ENCODE assay signal across 12 mouse cellular contexts in the genomic region with DNA sequence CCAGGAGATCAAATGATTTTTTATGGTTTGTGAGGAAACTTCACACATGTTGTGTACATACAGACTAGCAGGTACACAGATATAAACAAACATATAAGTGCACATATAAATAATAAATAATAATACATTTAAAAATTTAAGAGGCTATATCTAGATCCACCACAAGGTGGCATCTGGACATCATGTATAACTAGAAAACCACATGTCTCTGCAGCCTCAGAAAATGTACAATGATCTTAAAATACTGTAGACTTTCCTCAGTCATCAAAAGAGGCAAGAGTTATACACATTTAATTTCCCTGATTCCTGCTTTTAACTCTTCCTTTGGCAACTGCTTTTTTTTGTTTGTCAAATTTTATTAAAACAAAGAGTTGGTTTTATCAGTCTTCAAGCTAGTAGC. TPM values are rescaled to one million over a fixed set of nuclear protein-coding genes. Genes with fewer than 3 reads are reported as not detected.
DNase-seq lines count a peak whose midpoint lies in the region; ATAC-seq and TF ChIP-seq lines count a peak whose summit lies in the region.
"Had no signal": no experiment of that assay in that cellular context is flagged by ENCODE, and none has a peak within 500 bp of the region (broad histone marks: within the 10 kb centered on the region; RNA-seq: fewer than 3 reads in every experiment).

No protein-coding gene starts in this region.

- TF ChIP-seq CTCF in lung, embryonic 14.5 days (IDR thresholded peaks at IDR 0.05; ENCODE audit: low read depth) = peak; percentile 42

- no peaks in the 10 kb centered on the region for H3K9me3 ChIP-seq in forebrain, embryonic 14.5 days (replicated peaks; ENCODE audit: control insufficient read depth, low read length)
- no peaks in the 10 kb centered on the region for H3K9me3 ChIP-seq in forebrain, embryonic 11.5 days (ENCODE audit: control insufficient read depth, low read length)
- no peaks in the 10 kb centered on the region for H3K9me3 ChIP-seq in lung, embryonic 14.5 days (ENCODE audit: low read depth, low read length)
- H3K9me3 ChIP-seq: limb, embryonic 13.5 days had no signal

- peak; percentile 27 for DNase-seq in forebrain, embryonic 14.5 days (ENCODE audit: low spot score)
- no peak for DNase-seq in forebrain, embryonic 11.5 days (ENCODE audit: low spot score)
- DNase-seq in lung, embryonic 14.5 days = peak; percentile 63
- DNase-seq in lung, postnatal 25 days (ENCODE audit: low spot score) = no peak
- DNase-seq in embryo, embryonic 10.5 days (ENCODE audit: low spot score) = peak; percentile 22
- peak; percentile 4 for DNase-seq in retina, postnatal 7 days (ENCODE audit: low read depth, low spot score)
- DNase-seq in thymus, postnatal 10 days (ENCODE audit: low spot score in 2 of 2) = no peak
- DNase-seq in kidney, postnatal 36 days = no peak

- no peak for ATAC-seq in forebrain, embryonic 14.5 days
- ATAC-seq in forebrain, embryonic 11.5 days (replicated peaks; ENCODE audit: low FRiP score) = no peak
- no peak for ATAC-seq in lung, embryonic 14.5 days (ENCODE audit: insufficient read depth)
- ATAC-seq: intestine, embryonic 16.5 days had no signal

- no peaks in the 10 kb centered on the region for H3K36me3 ChIP-seq in forebrain, embryonic 14.5 days (ENCODE audit: control insufficient read depth, insufficient read depth, low read length)
- no peaks in the 10 kb centered on the region for H3K36me3 ChIP-seq in forebrain, embryonic 11.5 days (ENCODE audit: control insufficient read depth, insufficient read depth, low read length)
- no peaks in the 10 kb centered on the region for H3K36me3 ChIP-seq in lung, embryonic 14.5 days (ENCODE audit: insufficient read depth)
- H3K36me3 ChIP-seq: limb, embryonic 13.5 days had no signal

- no peaks in the 10 kb centered on the region for H3K4me1 ChIP-seq in forebrain, embryonic 14.5 days (ENCODE audit: control insufficient read depth, insufficient read depth, low read length)
- H3K4me1 ChIP-seq in forebrain, embryonic 11.5 days (replicated peaks; ENCODE audit: control insufficient read depth, insufficient read depth, low read length) = no peaks in the 10 kb centered on the region
- no peaks in the 10 kb centered on the region for H3K4me1 ChIP-seq in lung, embryonic 14.5 days (ENCODE audit: insufficient read depth)
- H3K4me1 ChIP-seq: limb, embryonic 13.5 days had no signal

- no peak overlapping the region for H3K4me3 ChIP-seq in forebrain, embryonic 14.5 days (ENCODE audit: low read depth, low read length)
- no peak overlapping the region for H3K4me3 ChIP-seq in forebrain, embryonic 11.5 days (ENCODE audit: low read depth, low read length)
- no peak overlapping the region for H3K4me3 ChIP-seq in lung, embryonic 14.5 days (ENCODE audit: low read depth, low read length)
- H3K4me3 ChIP-seq: limb, embryonic 13.5 days had no signal

- H3K27me3 ChIP-seq in forebrain, embryonic 14.5 days (replicated peaks; ENCODE audit: control insufficient read depth, insufficient read depth, low read length) = no peaks in the 10 kb centered on the region
- H3K27me3 ChIP-seq in forebrain, embryonic 11.5 days (ENCODE audit: control insufficient read depth, insufficient read depth, low read length) = no peaks in the 10 kb centered on the region
- H3K27me3 ChIP-seq in lung, embryonic 14.5 days (ENCODE audit: insufficient read depth, low read length) = no peaks in the 10 kb centered on the region
- H3K27me3 ChIP-seq: limb, embryonic 13.5 days had no signal

- no peak overlapping the region for H3K9ac ChIP-seq in forebrain, embryonic 14.5 days (ENCODE audit: low read length)
- H3K9ac ChIP-seq in forebrain, embryonic 11.5 days (ENCODE audit: low read length) = no peak overlapping the region
- no peak overlapping the region for H3K9ac ChIP-seq in lung, embryonic 14.5 days
- H3K9ac ChIP-seq: limb, embryonic 13.5 days had no signal

- H3K27ac ChIP-seq in forebrain, embryonic 14.5 days (ENCODE audit: low read depth, low read length) = no peak overlapping the region
- H3K27ac ChIP-seq in forebrain, embryonic 11.5 days (ENCODE audit: low read depth, low read length) = no peak overlapping the region
- H3K27ac ChIP-seq in lung, embryonic 14.5 days (ENCODE audit: low read depth) = no peak overlapping the region
- H3K27ac ChIP-seq: limb, embryonic 13.5 days had no signal

- H3K4me2 ChIP-seq in forebrain, embryonic 14.5 days (ENCODE audit: low read length) = no peak overlapping the region
- H3K4me2 ChIP-seq in forebrain, embryonic 11.5 days (ENCODE audit: low read depth, low read length, severe bottlenecking) = no peak overlapping the region
- no peak overlapping the region for H3K4me2 ChIP-seq in lung, embryonic 14.5 days
- H3K4me2 ChIP-seq: limb, embryonic 13.5 days had no signal

RNA-seq across cellular contexts. Expression of gene 5430401F13Rik, which starts 19.4 kb away (rescaled TPM):
- polyA plus RNA-seq in forebrain, embryonic 14.5 days (2014; fragmentation: Nextera tagmentation; extraction: Ambion mirVana) = not detected in 2 replicates
- not detected in 2 replicates for polyA plus RNA-seq in forebrain, embryonic 11.5 days (2014; fragmentation: Nextera tagmentation; extraction: Ambion mirVana)
- not detected in 2 replicates for polyA plus RNA-seq in lung, embryonic 14.5 days (2014; fragmentation: Nextera tagmentation; extraction: Ambion mirVana)
- polyA plus RNA-seq: frontal cortex, adult 2 months; intestine, embryonic 16.5 days; limb, embryonic 13.5 days; small intestine, adult 2 months had no signal

RNA-seq across cellular contexts. Expression of gene Gm6619, which starts 19.4 kb away (rescaled TPM):
- not detected in 2 replicates for polyA plus RNA-seq in forebrain, embryonic 14.5 days (2014; fragmentation: Nextera tagmentation; extraction: Ambion mirVana)
- polyA plus RNA-seq in forebrain, embryonic 11.5 days (2014; fragmentation: Nextera tagmentation; extraction: Ambion mirVana) = not detected in 2 replicates
- polyA plus RNA-seq in lung, embryonic 14.5 days (2014; fragmentation: Nextera tagmentation; extraction: Ambion mirVana) = not detected in 2 replicates
- polyA plus RNA-seq: frontal cortex, adult 2 months; intestine, embryonic 16.5 days; small intestine, adult 2 months had no signal

Comparison
In these comparisons a context has a peak if more than half of its experiments do, and no peak if none do; other contexts are left out.
1. DNase-seq: peak in forebrain, embryonic 14.5 days (single experiment), lung, embryonic 14.5 days (single experiment), embryo, embryonic 10.5 days (single experiment) and retina, postnatal 7 days (single experiment); none in forebrain, embryonic 11.5 days (single experiment), lung, postnatal 25 days (single experiment), thymus, postnatal 10 days (0 of 2) and kidney, postnatal 36 days (0 of 2).